Mouse (Mus musculus) ES-Bruce4 (cell line): ENCODE measurements around the gene Csde1.

ENCODE experiments used
- CTCF ChIP-seq: IDR thresholded peaks from one replicate; pipeline ENCODE4 v1.8.1; 2011; ENCODE audit warnings: low read depth, low read length
- EP300 ChIP-seq: IDR thresholded peaks from 2 replicates; pipeline ENCODE4 v1.6.1; 2011; ENCODE audit warnings: low read depth, low read length; ENCODE audit not compliant: insufficient read depth
- POLR2A ChIP-seq: IDR thresholded peaks from one replicate; pipeline ENCODE4 v1.8.1; 2011; ENCODE audit warnings: low read length; ENCODE audit not compliant: insufficient read depth

DNA sequence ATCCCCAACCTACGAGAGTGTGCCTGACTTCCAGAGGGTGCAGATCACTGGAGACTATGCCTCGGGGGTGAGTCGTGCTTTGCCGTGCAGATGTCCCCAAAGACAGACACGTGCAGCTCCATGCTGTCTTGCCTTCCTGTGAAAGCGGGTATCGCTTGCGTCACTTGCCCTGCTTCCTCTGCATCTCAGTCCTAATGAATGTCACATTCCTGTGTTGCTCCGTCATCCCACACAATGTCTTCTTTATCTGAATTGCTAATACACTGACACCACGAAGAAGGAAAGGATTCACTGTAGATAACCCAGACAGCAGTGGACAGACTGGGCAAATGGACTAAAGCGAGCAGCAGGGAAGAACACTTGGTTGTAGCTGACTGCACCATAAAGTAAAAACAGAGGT is 60.8 kb downstream of the Csde1 start:
- TF ChIP-seq EP300: no peak
- no peak for TF ChIP-seq POLR2A
- no peak for TF ChIP-seq CTCF
